Mouse (Mus musculus) lung, adult 2 months (tissue): ENCODE data around the gene Nos1ap.

Experiments used
- CTCF ChIP-seq: fragments of 200-500 bp; IDR thresholded peaks from 2 replicates; pipeline ENCODE4 v1.5.1; 2011; ENCODE audit warnings: mild to moderate bottlenecking, low read length, control low read depth; ENCODE audit not compliant: insufficient read depth
- POLR2A ChIP-seq: fragments of 200-500 bp; IDR thresholded peaks from 2 replicates; pipeline ENCODE4 v1.6.1; 2011; ENCODE audit warnings: low read depth, mild to moderate bottlenecking, control low read depth, low read length, borderline replicate concordance; ENCODE audit errors: extremely low read depth

GRCm38 (mm10) chr1:170498645-170499044 is 91.0 kb downstream of the Nos1ap start:
- TF ChIP-seq CTCF (no peak), POLR2A (no peak)
